Mouse (Mus musculus): ENCODE data around the gene Tmed2. TPM values are rescaled to one million over a fixed set of nuclear protein-coding genes. Genes with fewer than 3 reads are reported as not detected.

Tmed2 gene
- 561 and 572 TPM in 2 replicates for polyA plus RNA-seq (2015; fragmentation: Nextera tagmentation; extraction: Ambion mirVana)

- H3K4me1 ChIP-seq (replicated peaks; ENCODE audit: insufficient read depth, low read length), result 0 out of 2 replicates have a peak, but pooled peaks cover 8% of the 10 kb centered on the region
- WGBS, result under 1% methylated on average over 33 of the region's 35 CpGs
- peak within 1 kb of the TSS; percentile 94 for H3K27ac ChIP-seq
- TF ChIP-seq CTCF (IDR thresholded peaks at IDR 0.05; ENCODE audit: low read depth), result peak; percentile 55
- peak within 1 kb of the TSS; percentile 93 for H3K9ac ChIP-seq (ENCODE audit: low read depth, low read length)
- ATAC-seq (replicated peaks; ENCODE audit: low FRiP score, low read depth), result peak; percentile 96
- peak within 1 kb of the TSS; percentile 66 for H3K4me2 ChIP-seq (ENCODE audit: low read length)
- no peaks in the 10 kb centered on the region for H3K9me3 ChIP-seq (replicated peaks; ENCODE audit: low read length)
- H3K36me3 ChIP-seq (ENCODE audit: insufficient read depth, low read length), result peaks cover 13% of the 10 kb centered on the region; the same call in 1 of the 2 replicates
- DNase-seq (ENCODE audit: low spot score), result peak; percentile 98
- H3K4me3 ChIP-seq (replicated peaks; ENCODE audit: low read depth, low read length), result peak within 1 kb of the TSS; percentile 86
- no peaks in the 10 kb centered on the region for H3K27me3 ChIP-seq (ENCODE audit: insufficient read depth, low read length)
Observed at GRCm38 (mm10) chr5:124540383-124540786, at the start of gene Tmed2. Tmed2 (plus strand) TSS chr5:124540695.

GRCm38 (mm10) chr5:124491732-124492131 is 48.8 kb upstream of the Tmed2 start:
- DNase-seq (ENCODE audit: low spot score) (no peak), ATAC-seq (replicated peaks; ENCODE audit: low FRiP score, low read depth) (no peak)
- Histone ChIP-seq H3K27ac (no peak overlapping the region), H3K9me3 (replicated peaks; ENCODE audit: low read length) (no peaks in the 10 kb centered on the region), H3K4me1 (replicated peaks; ENCODE audit: insufficient read depth, low read length) (no peaks in the 10 kb centered on the region), H3K27me3 (ENCODE audit: insufficient read depth, low read length) (no peaks in the 10 kb centered on the region), H3K4me2 (ENCODE audit: low read length) (no peak overlapping the region), H3K4me3 (replicated peaks; ENCODE audit: low read depth, low read length) (no peak overlapping the region), H3K36me3 (ENCODE audit: insufficient read depth, low read length) (peaks cover 49% of the 10 kb centered on the region), H3K9ac (ENCODE audit: low read depth, low read length) (no peak overlapping the region)
- WGBS, result 78% methylated on average over 4 of the region's 4 CpGs
- no peak for TF ChIP-seq CTCF (IDR thresholded peaks at IDR 0.05; ENCODE audit: low read depth)

DNA sequence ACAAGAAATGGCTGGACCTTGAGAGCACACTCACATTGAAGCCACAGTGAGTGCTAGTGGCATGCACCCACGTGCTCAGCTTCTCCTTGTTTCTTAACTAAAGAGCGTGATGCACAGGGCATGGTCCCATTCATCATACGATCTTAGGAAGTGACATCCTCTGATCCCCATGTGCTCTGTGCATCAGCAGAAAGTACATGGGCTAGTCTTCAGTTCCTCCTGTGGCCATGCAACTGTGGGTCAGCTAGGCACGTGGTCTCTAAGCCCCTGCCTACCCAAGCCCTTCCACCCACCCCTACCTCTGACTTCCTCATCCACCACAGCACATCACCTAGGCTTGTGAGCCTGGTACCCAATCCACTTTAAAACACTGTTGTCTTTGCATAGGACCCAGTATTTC is 47.9 kb upstream of the Tmed2 start:
- no peak for ATAC-seq (replicated peaks; ENCODE audit: low FRiP score, low read depth)

GRCm38 (mm10) chr5:124493455-124493854 is 47.0 kb upstream of the Tmed2 start:
- Histone ChIP-seq H3K9ac (ENCODE audit: low read depth, low read length) (no peak overlapping the region), H3K36me3 (ENCODE audit: insufficient read depth, low read length) (peaks cover 53% of the 10 kb centered on the region), H3K27me3 (ENCODE audit: insufficient read depth, low read length) (no peaks in the 10 kb centered on the region), H3K4me1 (replicated peaks; ENCODE audit: insufficient read depth, low read length) (no peaks in the 10 kb centered on the region), H3K4me2 (ENCODE audit: low read length) (no peak overlapping the region), H3K4me3 (replicated peaks; ENCODE audit: low read depth, low read length) (no peak overlapping the region), H3K9me3 (replicated peaks; ENCODE audit: low read length) (no peaks in the 10 kb centered on the region), H3K27ac (no peak overlapping the region)
- no peak for TF ChIP-seq CTCF (IDR thresholded peaks at IDR 0.05; ENCODE audit: low read depth)
- DNase-seq (ENCODE audit: low spot score) (no peak), ATAC-seq (replicated peaks; ENCODE audit: low FRiP score, low read depth) (no peak)
- 83% methylated on average over 11 of the region's 11 CpGs for WGBS

More for the DNA sequence above, 47.9 kb upstream of the Tmed2 start:
- Histone ChIP-seq H3K27ac (no peak overlapping the region), H3K27me3 (ENCODE audit: insufficient read depth, low read length) (no peaks in the 10 kb centered on the region), H3K4me2 (ENCODE audit: low read length) (no peak overlapping the region), H3K4me3 (replicated peaks; ENCODE audit: low read depth, low read length) (no peak overlapping the region), H3K36me3 (ENCODE audit: insufficient read depth, low read length) (peaks cover 49% of the 10 kb centered on the region), H3K9me3 (replicated peaks; ENCODE audit: low read length) (no peaks in the 10 kb centered on the region), H3K4me1 (replicated peaks; ENCODE audit: insufficient read depth, low read length) (no peaks in the 10 kb centered on the region), H3K9ac (ENCODE audit: low read depth, low read length) (no peak overlapping the region)
- no peak for TF ChIP-seq CTCF (IDR thresholded peaks at IDR 0.05; ENCODE audit: low read depth)
- DNase-seq (ENCODE audit: low spot score), result no peak
- 78% methylated on average over 4 of the region's 4 CpGs for WGBS

- DNase-seq (ENCODE audit: low spot score) (no peak), ATAC-seq (replicated peaks; ENCODE audit: low FRiP score, low read depth) (no peak)
- peaks cover 40% of the 10 kb centered on the region for H3K36me3 ChIP-seq (ENCODE audit: insufficient read depth, low read length)
- H3K4me1 ChIP-seq (replicated peaks; ENCODE audit: insufficient read depth, low read length), result no peaks in the 10 kb centered on the region
- TF ChIP-seq CTCF (IDR thresholded peaks at IDR 0.05; ENCODE audit: low read depth), result no peak
- no peak overlapping the region for H3K9ac ChIP-seq (ENCODE audit: low read depth, low read length)
- H3K4me3 ChIP-seq (replicated peaks; ENCODE audit: low read depth, low read length), result no peak overlapping the region
- no peak overlapping the region for H3K27ac ChIP-seq
- no peaks in the 10 kb centered on the region for H3K9me3 ChIP-seq (replicated peaks; ENCODE audit: low read length)
- WGBS, result 48% methylated on average over 7 of the region's 7 CpGs
- no peak overlapping the region for H3K4me2 ChIP-seq (ENCODE audit: low read length)
- H3K27me3 ChIP-seq (ENCODE audit: insufficient read depth, low read length), result no peaks in the 10 kb centered on the region
Observed at GRCm38 (mm10) chr5:124495547-124495946, 44.9 kb upstream of the Tmed2 start.

DNA sequence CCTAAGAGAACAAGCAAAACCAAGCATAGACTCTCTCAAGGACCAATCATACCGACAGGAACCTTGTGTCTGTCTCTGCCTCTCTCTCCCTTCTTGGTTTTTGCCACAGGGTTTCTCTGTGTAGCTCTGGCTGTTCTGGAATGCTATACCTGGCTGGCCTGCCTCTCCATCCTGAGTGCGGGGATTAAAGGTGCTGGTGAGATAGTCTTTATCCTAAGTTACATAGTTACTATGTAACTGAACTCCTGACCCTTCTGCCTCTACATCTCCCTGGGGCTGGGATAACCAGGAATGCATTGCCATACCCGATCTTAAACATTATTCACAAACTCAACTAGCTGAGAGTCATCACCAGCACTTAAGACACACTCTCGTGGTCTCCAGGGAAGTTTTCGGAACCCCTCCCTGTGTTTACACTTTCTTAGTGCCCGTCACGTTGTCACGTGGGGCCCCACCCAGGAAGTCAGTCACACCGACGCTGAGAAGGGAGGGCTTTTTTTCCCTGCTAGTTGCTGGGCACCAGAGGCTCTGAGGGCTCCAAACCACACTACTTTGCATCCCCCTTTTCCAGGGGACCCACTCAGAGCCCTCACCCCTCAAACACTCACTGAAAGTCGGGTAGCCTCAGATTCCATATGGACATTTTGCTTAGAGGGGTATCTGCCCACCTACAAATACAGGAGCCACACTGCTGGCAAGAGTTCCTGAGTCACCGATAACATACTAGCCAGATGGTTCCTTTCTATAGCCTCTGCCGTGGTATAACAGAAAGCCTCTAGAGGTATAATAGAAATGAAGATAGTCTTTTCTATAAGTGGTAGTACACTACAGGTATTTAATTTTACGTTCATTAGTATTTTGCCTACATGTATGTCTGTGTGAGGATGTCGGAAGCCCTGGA is 43.6 kb upstream of the Tmed2 start:
- no peaks in the 10 kb centered on the region for H3K9me3 ChIP-seq (replicated peaks; ENCODE audit: low read length)
- no peak overlapping the region for H3K4me3 ChIP-seq (replicated peaks; ENCODE audit: low read depth, low read length)
- no peaks in the 10 kb centered on the region for H3K27me3 ChIP-seq (ENCODE audit: insufficient read depth, low read length)
- 0 out of 2 replicates have a peak overlapping the region, but pooled peaks have one; percentile 8 for H3K27ac ChIP-seq
- H3K36me3 ChIP-seq (ENCODE audit: insufficient read depth, low read length), result peaks cover 39% of the 10 kb centered on the region
- no peak overlapping the region for H3K9ac ChIP-seq (ENCODE audit: low read depth, low read length)
- no peak for ATAC-seq (replicated peaks; ENCODE audit: low FRiP score, low read depth)
- no peaks in the 10 kb centered on the region for H3K4me1 ChIP-seq (replicated peaks; ENCODE audit: insufficient read depth, low read length)
- H3K4me2 ChIP-seq (ENCODE audit: low read length), result no peak overlapping the region
- WGBS, result 66% methylated on average over 15 of the region's 15 CpGs
- no peak for TF ChIP-seq CTCF (IDR thresholded peaks at IDR 0.05; ENCODE audit: low read depth)
- DNase-seq (ENCODE audit: low spot score), result no peak

All from kidney, postnatal 0 days (tissue).